Mouse (Mus musculus): ENCODE data around the gene Hsph1. TPM values are rescaled to one million over a fixed set of nuclear protein-coding genes. Genes with fewer than 3 reads are reported as not detected.

The Hsph1 gene
- polyA plus RNA-seq, 1 experiment, result 6.6 TPM

- 85% methylated on average over 3 of the region's 3 CpGs for WGBS
- no peaks in the 10 kb centered on the region for H3K27me3 ChIP-seq (ENCODE audit: control insufficient read depth, insufficient read depth, low read length)
- no peak overlapping the region for H3K27ac ChIP-seq (ENCODE audit: insufficient read depth, low read depth, low read length)
Measured at GRCm38 (mm10) chr5:149677196-149677595, 41.0 kb upstream of the Hsph1 start.

DNA sequence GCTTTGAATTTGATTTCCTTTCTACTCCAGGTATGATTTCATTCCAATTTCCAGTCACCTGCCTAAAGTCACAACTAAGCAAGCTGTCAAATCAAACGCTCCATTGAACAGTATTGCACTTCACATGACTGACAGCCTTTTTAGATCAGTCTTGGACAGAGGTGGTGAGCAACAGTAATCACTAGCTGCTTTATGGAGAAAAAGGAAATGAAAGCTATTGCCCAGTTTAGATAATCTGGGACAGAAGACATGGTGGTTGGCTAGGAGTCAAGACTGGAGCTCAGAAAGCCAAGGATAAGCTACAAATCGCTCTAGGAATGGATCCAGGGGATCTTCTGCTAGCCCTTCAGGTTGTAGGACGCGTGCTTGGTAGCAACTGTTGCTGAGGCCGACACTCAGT is 27.2 kb upstream of the Hsph1 start:
- Histone ChIP-seq H3K36me3 (ENCODE audit: control insufficient read depth, insufficient read depth, low read length) (no peaks in the 10 kb centered on the region), H3K27me3 (ENCODE audit: control insufficient read depth, insufficient read depth, low read length) (no peaks in the 10 kb centered on the region), H3K4me3 (ENCODE audit: low read depth, low read length) (no peak overlapping the region), H3K27ac (ENCODE audit: insufficient read depth, low read depth, low read length) (no peak overlapping the region), H3K4me1 (ENCODE audit: control insufficient read depth, insufficient read depth, insufficient read length, low read length) (no peaks in the 10 kb centered on the region)
- TF ChIP-seq POLR2A (IDR thresholded peaks at IDR 0.05; ENCODE audit: low read depth, low read length) (no peak), CTCF (IDR thresholded peaks at IDR 0.05; ENCODE audit: extremely low read depth, insufficient read length, insufficient replicate concordance, low read depth, low read length) (no peak)
- 87% methylated on average over 5 of the region's 5 CpGs for WGBS

More at GRCm38 (mm10) chr5:149677196-149677595, 41.0 kb upstream of the Hsph1 start:
- H3K4me1 ChIP-seq (ENCODE audit: control insufficient read depth, insufficient read depth, insufficient read length, low read length), result peaks cover 10% of the 10 kb centered on the region; the same call in 1 of the 2 replicates
- TF ChIP-seq POLR2A (IDR thresholded peaks at IDR 0.05; ENCODE audit: low read depth, low read length) (no peak), CTCF (IDR thresholded peaks at IDR 0.05; ENCODE audit: extremely low read depth, insufficient read length, insufficient replicate concordance, low read depth, low read length) (no peak)
- H3K36me3 ChIP-seq (ENCODE audit: control insufficient read depth, insufficient read depth, low read length), result no peaks in the 10 kb centered on the region
- H3K4me3 ChIP-seq (ENCODE audit: low read depth, low read length), result no peak overlapping the region

DNA sequence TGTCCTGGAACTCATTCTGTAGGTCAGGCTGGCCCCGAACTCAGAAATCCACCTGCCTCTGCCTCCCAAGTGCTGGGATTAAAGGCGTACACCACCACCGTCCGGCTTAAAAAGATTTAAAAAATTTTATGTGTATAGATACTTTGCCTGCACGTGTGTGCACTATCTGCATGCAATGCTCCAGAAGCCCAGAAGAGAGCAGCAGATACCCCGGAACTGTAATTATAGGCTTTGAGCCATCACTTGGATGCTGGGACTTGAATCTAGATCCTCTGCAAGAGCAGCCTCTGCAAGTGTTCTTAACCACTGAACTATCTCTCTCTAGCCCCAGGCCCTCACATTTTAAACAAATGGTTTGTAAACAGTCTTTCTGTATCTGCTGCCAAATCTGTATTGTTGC is 26.8 kb upstream of the Hsph1 start:
- no peaks in the 10 kb centered on the region for H3K4me1 ChIP-seq (ENCODE audit: control insufficient read depth, insufficient read depth, insufficient read length, low read length)
- no peak overlapping the region for H3K4me3 ChIP-seq (ENCODE audit: low read depth, low read length)
- TF ChIP-seq POLR2A (IDR thresholded peaks at IDR 0.05; ENCODE audit: low read depth, low read length), result no peak
- no peak for TF ChIP-seq CTCF (IDR thresholded peaks at IDR 0.05; ENCODE audit: extremely low read depth, insufficient read length, insufficient replicate concordance, low read depth, low read length)
- 88% methylated on average over 6 of the region's 6 CpGs for WGBS
- H3K27ac ChIP-seq (ENCODE audit: insufficient read depth, low read depth, low read length), result no peak overlapping the region
- no peaks in the 10 kb centered on the region for H3K36me3 ChIP-seq (ENCODE audit: control insufficient read depth, insufficient read depth, low read length)
- no peaks in the 10 kb centered on the region for H3K27me3 ChIP-seq (ENCODE audit: control insufficient read depth, insufficient read depth, low read length)

GRCm38 (mm10) chr5:149661428-149661827 is 25.3 kb upstream of the Hsph1 start:
- WGBS, result 87% methylated on average over 6 of the region's 6 CpGs
- H3K4me3 ChIP-seq (ENCODE audit: low read depth, low read length), result no peak overlapping the region
- H3K27me3 ChIP-seq (ENCODE audit: control insufficient read depth, insufficient read depth, low read length), result no peaks in the 10 kb centered on the region
- H3K27ac ChIP-seq (ENCODE audit: insufficient read depth, low read depth, low read length), result no peak overlapping the region
- no peaks in the 10 kb centered on the region for H3K4me1 ChIP-seq (ENCODE audit: control insufficient read depth, insufficient read depth, insufficient read length, low read length)
- no peaks in the 10 kb centered on the region for H3K36me3 ChIP-seq (ENCODE audit: control insufficient read depth, insufficient read depth, low read length)
- TF ChIP-seq POLR2A (IDR thresholded peaks at IDR 0.05; ENCODE audit: low read depth, low read length), result no peak
- TF ChIP-seq CTCF (IDR thresholded peaks at IDR 0.05; ENCODE audit: extremely low read depth, insufficient read length, insufficient replicate concordance, low read depth, low read length), result peak; percentile 33; the same call in 1 of the 2 replicates

GRCm38 (mm10) chr5:149659414-149659780 is 23.2 kb upstream of the Hsph1 start:
- TF ChIP-seq POLR2A (IDR thresholded peaks at IDR 0.05; ENCODE audit: low read depth, low read length), result no peak
- no peak overlapping the region for H3K4me3 ChIP-seq (ENCODE audit: low read depth, low read length)
- H3K27me3 ChIP-seq (ENCODE audit: control insufficient read depth, insufficient read depth, low read length), result no peaks in the 10 kb centered on the region
- H3K4me1 ChIP-seq (ENCODE audit: control insufficient read depth, insufficient read depth, insufficient read length, low read length), result peaks cover under 1% of the 10 kb centered on the region; the same call in 1 of the 2 replicates
- no peaks in the 10 kb centered on the region for H3K36me3 ChIP-seq (ENCODE audit: control insufficient read depth, insufficient read depth, low read length)
- no peak overlapping the region for H3K27ac ChIP-seq (ENCODE audit: insufficient read depth, low read depth, low read length)
- 65% methylated on average over 9 of the region's 9 CpGs for WGBS

- 62% methylated on average over 9 of the region's 9 CpGs for whole genome bisulfite sequencing
- TF ChIP-seq POLR2A (IDR thresholded peaks at IDR 0.05; ENCODE audit: low read depth, low read length) (no peak), CTCF (IDR thresholded peaks at IDR 0.05; ENCODE audit: extremely low read depth, insufficient read length, insufficient replicate concordance, low read depth, low read length) (no peak)
Measured at GRCm38 (mm10) chr5:149658741-149659413, 22.7 kb upstream of the Hsph1 start.

GRCm38 (mm10) chr5:149658022-149658421 is 21.8 kb upstream of the Hsph1 start:
- 63% methylated on average over 3 of the region's 3 CpGs for WGBS
- Histone ChIP-seq H3K4me1 (ENCODE audit: control insufficient read depth, insufficient read depth, insufficient read length, low read length) (peaks cover 7% of the 10 kb centered on the region; the same call in 1 of the 2 replicates), H3K27me3 (ENCODE audit: control insufficient read depth, insufficient read depth, low read length) (no peaks in the 10 kb centered on the region), H3K27ac (ENCODE audit: insufficient read depth, low read depth, low read length) (no peak overlapping the region), H3K36me3 (ENCODE audit: control insufficient read depth, insufficient read depth, low read length) (no peaks in the 10 kb centered on the region), H3K4me3 (ENCODE audit: low read depth, low read length) (no peak overlapping the region)
- TF ChIP-seq POLR2A (IDR thresholded peaks at IDR 0.05; ENCODE audit: low read depth, low read length), result no peak
- TF ChIP-seq CTCF (IDR thresholded peaks at IDR 0.05; ENCODE audit: extremely low read depth, insufficient read length, insufficient replicate concordance, low read depth, low read length), result no peak

More at GRCm38 (mm10) chr5:149658741-149659413, 22.7 kb upstream of the Hsph1 start:
- Histone ChIP-seq H3K4me3 (ENCODE audit: low read depth, low read length) (no peak overlapping the region), H3K4me1 (ENCODE audit: control insufficient read depth, insufficient read depth, insufficient read length, low read length) (peaks cover 6% of the 10 kb centered on the region; the same call in 1 of the 2 replicates), H3K27me3 (ENCODE audit: control insufficient read depth, insufficient read depth, low read length) (no peaks in the 10 kb centered on the region), H3K27ac (ENCODE audit: insufficient read depth, low read depth, low read length) (no peak overlapping the region), H3K36me3 (ENCODE audit: control insufficient read depth, insufficient read depth, low read length) (no peaks in the 10 kb centered on the region)

Measured in small intestine, adult 2 months (tissue).